Mouse (Mus musculus): ENCODE data around the gene Fam214a.

DNA sequence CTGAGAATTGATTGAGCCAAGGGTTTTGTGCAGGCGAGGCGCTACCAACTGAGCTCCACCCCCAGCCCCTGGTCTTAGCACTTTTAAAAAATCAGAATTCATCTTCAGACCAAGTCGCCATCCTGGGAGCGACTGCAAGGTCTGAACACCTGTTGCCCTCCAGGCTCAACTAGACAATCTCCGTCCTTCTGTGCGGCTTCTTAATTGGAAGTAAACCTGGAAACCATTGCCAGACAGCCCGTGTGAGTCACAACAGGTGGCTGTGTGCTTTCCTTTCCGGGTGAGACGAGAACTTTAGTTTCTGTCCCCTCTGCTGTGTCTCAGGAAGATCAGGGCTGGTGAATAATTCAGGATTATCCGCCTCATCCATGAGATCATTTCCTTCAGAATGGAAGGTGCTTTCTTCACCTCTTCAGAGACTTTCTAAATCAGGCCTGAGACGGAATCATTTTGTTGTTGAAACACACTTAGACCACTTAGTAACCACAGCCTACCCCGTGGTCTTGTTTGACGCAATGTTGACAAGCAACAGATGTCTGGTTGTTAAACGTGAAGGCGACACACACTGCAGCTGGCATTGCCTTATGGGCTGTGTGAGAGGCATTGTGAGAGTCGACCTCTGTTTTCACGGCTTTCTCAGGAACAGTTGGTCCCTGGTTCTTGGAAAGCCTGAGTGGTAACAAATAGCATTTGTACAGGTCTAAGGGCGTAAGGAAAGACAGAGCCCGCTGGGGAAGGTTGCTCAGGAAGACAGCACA, 39.9 kb upstream of the Fam214a start:
- TF ChIP-seq GATA1 (IDR thresholded peaks at IDR 0.05; ENCODE audit: borderline replicate concordance, low read length) (no peak), FLI1 (IDR thresholded peaks at IDR 0.05; ENCODE audit: low read length) (no peak)
